Mouse (Mus musculus) heart, embryonic 16.5 days (tissue): ENCODE results near the gene Glrx3. TPM values are rescaled to one million over a fixed set of nuclear protein-coding genes. Genes with fewer than 3 reads are reported as not detected.

Experiments used
- ATAC-seq: fragments of 200-750 bp; cut with Nextera tagmentation; replicated peaks from 2 replicates; pipeline ENCODE4 v1.8.0; 2017; ENCODE audit warnings: moderate number of reproducible peaks; ENCODE audit not compliant: insufficient read depth, low FRiP score; ENCODE audit errors: extremely low read depth
- H3K27ac ChIP-seq: fragments of 300-500 bp; sonication (generic); 2 replicates; pipeline ENCODE4 v1.5.1; 2014; ENCODE audit warnings: mild to moderate bottlenecking, low read length, control low read depth, moderate library complexity
- H3K27me3 ChIP-seq: fragments of 300-500 bp; sonication (generic); 2 replicates; pipeline ENCODE4 v1.6.1; 2014; ENCODE audit warnings: low read length, mixed read lengths; ENCODE audit not compliant: control insufficient read depth, insufficient read depth
- H3K36me3 ChIP-seq: fragments of 300-500 bp; sonication (generic); 2 replicates; pipeline ENCODE4 v1.6.1; 2014; ENCODE audit not compliant: control insufficient read depth, insufficient read depth
- H3K4me1 ChIP-seq: fragments of 300-500 bp; sonication (generic); 2 replicates; pipeline ENCODE4 v1.6.1; 2014; ENCODE audit warnings: low read length, mixed read lengths; ENCODE audit not compliant: control insufficient read depth, insufficient read depth
- H3K4me2 ChIP-seq: fragments of 300-500 bp; sonication (generic); 2 replicates; pipeline ENCODE4 v1.6.1; 2014; ENCODE audit warnings: low read depth, mild to moderate bottlenecking, control low read depth, low read length
- H3K4me3 ChIP-seq: fragments of 300-500 bp; sonication (generic); 2 replicates; pipeline ENCODE4 v1.5.1; 2014; ENCODE audit warnings: mild to moderate bottlenecking, control low read depth, low read length
- H3K9ac ChIP-seq: fragments of 300-500 bp; sonication (generic); 2 replicates; pipeline ENCODE4 v1.6.1; 2014; ENCODE audit warnings: low read length, control low read depth
- H3K9me3 ChIP-seq: fragments of 300-500 bp; sonication (generic); replicated peaks from 2 replicates; pipeline ENCODE4 v1.6.1; 2016; ENCODE audit warnings: low read length; ENCODE audit not compliant: control insufficient read depth
- WGBS: fragments of 180-500 bp; shearing (Covaris S2); extraction: QIAGEN DNeasy Blood & Tissue Kit; methylation state at CpG from one replicate; pipeline ENCODE4 v1.1.7; 2014; 5-methylcytosine and 5-hydroxymethylcytosine counted together
- polyA plus RNA-seq: library from polyadenylated mRNA; unstranded; fragments of >200 nt; fragmentation: Nextera tagmentation; extraction: Ambion mirVana; gene quantifications from 2 replicates; pipeline ENCODE4 v1.2.1, GENCODE M21; 2015

Gene Glrx3
- polyA plus RNA-seq, 1 experiment from 2014 or later: 176 TPM

DNA sequence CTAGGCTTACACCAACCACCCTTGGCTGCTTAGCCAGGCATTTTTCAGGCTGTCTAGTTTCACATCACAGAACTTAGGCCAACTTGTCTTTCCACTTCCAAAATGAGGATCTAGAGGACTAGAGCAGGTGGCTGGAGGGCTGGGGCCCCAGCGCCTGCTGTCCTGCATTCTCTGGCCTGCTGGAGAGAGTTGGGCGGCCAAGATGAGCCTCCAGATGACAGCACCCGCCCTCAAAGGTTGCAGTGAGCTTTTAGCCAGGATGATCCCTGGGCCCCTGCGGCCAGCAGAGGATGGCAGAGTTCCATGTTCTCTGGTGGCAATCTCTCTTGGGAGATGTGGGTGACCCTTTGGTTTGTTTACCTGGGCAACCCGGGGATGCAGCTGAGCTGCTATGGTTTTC is 51.0 kb downstream of the Glrx3 start:
- 58% methylated on average over 5 of the region's 5 CpGs for WGBS
- Histone ChIP-seq H3K9me3 (no peaks in the 10 kb centered on the region), H3K4me2 (no peak overlapping the region), H3K27me3 (peaks cover 2% of the 10 kb centered on the region; the same call in 1 of the 2 replicates), H3K9ac (no peak overlapping the region), H3K4me1 (no peaks in the 10 kb centered on the region), H3K27ac (no peak overlapping the region), H3K36me3 (no peaks in the 10 kb centered on the region), H3K4me3 (no peak overlapping the region)
- no peak for ATAC-seq

DNA sequence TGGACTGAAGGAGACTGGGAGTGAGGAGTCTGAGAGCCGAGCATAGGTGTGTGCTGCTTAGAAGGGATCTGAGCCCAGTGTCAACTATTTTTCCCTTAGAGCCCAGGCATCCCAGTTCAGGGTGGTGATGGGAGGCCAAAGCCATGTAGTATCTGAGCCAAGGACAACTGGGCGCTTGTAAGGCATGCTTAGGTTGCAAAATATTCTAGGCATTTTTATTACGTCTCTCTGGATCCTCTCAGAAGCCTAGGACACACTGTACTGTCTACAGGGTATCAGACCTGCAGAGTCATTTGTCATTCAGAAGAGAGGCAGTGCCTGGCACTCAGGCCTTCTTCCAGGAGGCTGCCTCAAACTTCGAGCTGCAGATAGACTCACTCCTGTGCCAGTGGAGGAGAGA is 53.3 kb downstream of the Glrx3 start:
- Histone ChIP-seq H3K27me3 (peaks cover 2% of the 10 kb centered on the region; the same call in 1 of the 2 replicates), H3K9me3 (no peaks in the 10 kb centered on the region), H3K4me1 (no peaks in the 10 kb centered on the region), H3K9ac (no peak overlapping the region), H3K4me3 (no peak overlapping the region), H3K4me2 (no peak overlapping the region), H3K27ac (no peak overlapping the region), H3K36me3 (no peaks in the 10 kb centered on the region)
- 49% methylated on average over 4 of the region's 4 CpGs for WGBS
- ATAC-seq: no peak

DNA sequence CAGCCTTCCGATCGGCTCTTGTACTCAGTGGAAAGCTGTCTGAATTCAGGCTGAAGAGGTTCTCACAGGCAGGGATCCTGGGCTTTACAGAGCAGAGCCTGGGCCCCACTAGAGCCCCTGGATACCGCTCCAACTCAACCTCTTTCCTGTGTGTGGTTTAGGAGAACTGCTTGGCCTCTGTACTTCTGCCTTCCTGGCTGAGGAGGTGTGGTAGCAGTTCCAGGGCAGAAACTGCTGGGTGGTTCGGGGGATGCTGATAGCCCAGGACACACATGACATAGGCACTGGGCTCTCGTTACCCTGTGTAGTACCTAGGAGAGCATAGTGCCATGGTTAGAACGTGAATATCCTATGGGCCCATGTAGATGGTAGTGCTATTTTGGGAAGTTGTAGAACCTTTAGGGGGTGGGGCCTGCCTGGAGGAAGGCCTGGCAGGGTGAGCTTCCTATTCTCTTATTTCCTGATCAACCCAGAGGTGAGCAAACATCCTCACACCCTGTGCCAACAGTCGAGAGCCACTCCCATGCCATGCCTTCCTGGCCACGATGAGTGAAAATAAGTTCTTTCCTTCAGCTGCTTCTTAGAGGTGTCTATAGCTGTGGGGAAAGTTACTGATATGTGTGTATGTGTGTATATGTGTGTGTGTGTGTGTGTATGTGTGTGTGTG is 55.0 kb downstream of the Glrx3 start:
- no peaks in the 10 kb centered on the region for H3K4me1 ChIP-seq
- peaks cover 2% of the 10 kb centered on the region; the same call in 1 of the 2 replicates for H3K27me3 ChIP-seq
- ATAC-seq: no peak
- no peak overlapping the region for H3K9ac ChIP-seq
- H3K4me2 ChIP-seq: no peak overlapping the region
- no peak overlapping the region for H3K27ac ChIP-seq
- no peaks in the 10 kb centered on the region for H3K9me3 ChIP-seq
- no peak overlapping the region for H3K4me3 ChIP-seq
- H3K36me3 ChIP-seq: no peaks in the 10 kb centered on the region
- WGBS: 67% methylated on average over 8 of the region's 8 CpGs

DNA sequence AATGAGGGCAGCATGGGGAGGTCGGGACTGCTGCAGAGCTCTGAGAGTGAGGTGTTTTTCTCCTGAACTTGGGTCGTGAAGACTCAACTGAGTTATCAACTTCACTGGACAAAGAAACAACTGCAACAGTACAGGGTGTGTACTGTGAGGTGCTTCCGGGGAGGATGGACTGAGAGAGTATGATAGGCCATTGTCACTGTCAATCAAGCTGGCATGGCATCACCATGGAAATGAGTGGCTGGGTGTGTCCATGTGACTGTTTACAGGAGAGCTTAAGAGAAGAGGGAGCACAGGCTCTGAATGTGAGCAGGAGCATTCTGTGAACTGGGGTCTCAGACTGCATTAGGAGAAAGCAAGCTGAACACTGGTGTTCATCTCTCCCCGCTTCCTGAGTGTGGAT is 61.3 kb downstream of the Glrx3 start:
- Histone ChIP-seq H3K27ac (no peak overlapping the region), H3K27me3 (no peaks in the 10 kb centered on the region), H3K9ac (no peak overlapping the region), H3K4me1 (no peaks in the 10 kb centered on the region), H3K9me3 (no peaks in the 10 kb centered on the region), H3K4me3 (no peak overlapping the region), H3K4me2 (no peak overlapping the region), H3K36me3 (no peaks in the 10 kb centered on the region)
- no peak for ATAC-seq
- 76% methylated on average over 4 of the region's 4 CpGs for WGBS

DNA sequence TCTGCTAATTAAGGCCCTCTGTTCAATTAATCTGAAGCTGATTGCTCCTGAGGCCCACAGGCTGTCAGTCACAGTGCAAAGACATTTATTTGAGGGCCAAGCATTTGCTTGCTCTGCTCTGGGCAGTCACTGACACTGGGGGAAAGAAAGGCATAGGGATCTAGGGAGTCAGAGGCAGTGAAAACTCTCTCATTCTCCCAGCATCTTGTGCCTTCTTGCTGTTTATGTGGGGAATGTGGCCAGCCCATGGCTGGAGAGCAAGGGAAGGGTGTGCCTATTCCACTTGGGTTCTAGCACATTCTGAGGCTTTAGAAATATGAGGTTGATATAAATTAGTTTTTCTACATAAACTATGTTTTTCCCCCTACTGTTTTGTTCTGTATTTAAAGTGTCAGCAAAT is 80.2 kb downstream of the Glrx3 start:
- no peak overlapping the region for H3K27ac ChIP-seq
- no peaks in the 10 kb centered on the region for H3K27me3 ChIP-seq
- no peaks in the 10 kb centered on the region for H3K36me3 ChIP-seq
- no peak for ATAC-seq
- H3K4me3 ChIP-seq: no peak overlapping the region
- no peak overlapping the region for H3K9ac ChIP-seq
- H3K9me3 ChIP-seq: no peaks in the 10 kb centered on the region
- no peak overlapping the region for H3K4me2 ChIP-seq
- no peaks in the 10 kb centered on the region for H3K4me1 ChIP-seq

DNA sequence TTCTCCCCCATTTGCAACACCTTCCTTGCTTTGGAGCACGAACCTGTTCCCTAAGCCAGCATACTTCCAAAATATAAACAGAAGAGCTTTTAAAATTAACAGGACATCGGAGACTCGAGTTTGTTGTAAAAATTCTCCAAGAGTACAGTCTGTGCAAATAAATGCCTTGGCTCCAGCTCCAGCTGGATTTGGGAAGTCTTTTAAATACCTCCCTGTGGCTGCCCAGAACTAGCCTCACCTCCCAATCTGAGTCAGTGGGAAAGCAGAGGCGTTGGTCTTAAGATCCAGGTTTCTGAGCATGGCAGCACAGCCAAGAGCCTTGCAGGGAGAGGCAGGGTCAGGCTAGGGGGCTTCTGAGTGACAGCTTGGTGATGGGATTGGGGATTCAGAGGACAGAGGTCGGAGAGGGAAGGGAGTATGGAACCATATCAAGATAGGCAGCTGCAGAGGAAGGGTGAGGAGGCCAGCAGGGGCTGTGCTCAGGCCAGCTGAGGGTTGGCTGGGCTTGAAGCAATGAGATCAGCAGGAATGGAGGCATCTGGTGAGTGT is 80.7 kb downstream of the Glrx3 start:
- Histone ChIP-seq H3K4me3 (no peak overlapping the region), H3K9me3 (no peaks in the 10 kb centered on the region), H3K27ac (no peak overlapping the region), H3K4me1 (no peaks in the 10 kb centered on the region), H3K27me3 (no peaks in the 10 kb centered on the region), H3K9ac (no peak overlapping the region), H3K36me3 (no peaks in the 10 kb centered on the region), H3K4me2 (no peak overlapping the region)
- no peak for ATAC-seq
- 50% methylated on average over 5 of the region's 5 CpGs for WGBS

Other genes with a start within 250 kb of the Glrx3 start
- 0.56 and 1.1 TPM in 2 replicates for gene Ebf3, start 123.2 kb upstream of the Glrx3 start, polyA plus RNA-seq
- gene 9430038I01Rik, start 26.9 kb upstream of the Glrx3 start, polyA plus RNA-seq: 14.1 and 14.7 TPM in 2 replicates